Mouse (Mus musculus): ENCODE data around the gene Eaf1. TPM values are rescaled to one million over a fixed set of nuclear protein-coding genes. Genes with fewer than 3 reads are reported as not detected.
"Not testable (repeated sequence)": the region's sequence is repeated elsewhere in the genome, so short reads cannot be mapped to it uniquely, and the experiment has no call there.

Gene Eaf1
- 10.3 and 11.4 TPM in 2 replicates for polyA plus RNA-seq (2015; fragmentation: Nextera tagmentation; extraction: Ambion mirVana)

DNA sequence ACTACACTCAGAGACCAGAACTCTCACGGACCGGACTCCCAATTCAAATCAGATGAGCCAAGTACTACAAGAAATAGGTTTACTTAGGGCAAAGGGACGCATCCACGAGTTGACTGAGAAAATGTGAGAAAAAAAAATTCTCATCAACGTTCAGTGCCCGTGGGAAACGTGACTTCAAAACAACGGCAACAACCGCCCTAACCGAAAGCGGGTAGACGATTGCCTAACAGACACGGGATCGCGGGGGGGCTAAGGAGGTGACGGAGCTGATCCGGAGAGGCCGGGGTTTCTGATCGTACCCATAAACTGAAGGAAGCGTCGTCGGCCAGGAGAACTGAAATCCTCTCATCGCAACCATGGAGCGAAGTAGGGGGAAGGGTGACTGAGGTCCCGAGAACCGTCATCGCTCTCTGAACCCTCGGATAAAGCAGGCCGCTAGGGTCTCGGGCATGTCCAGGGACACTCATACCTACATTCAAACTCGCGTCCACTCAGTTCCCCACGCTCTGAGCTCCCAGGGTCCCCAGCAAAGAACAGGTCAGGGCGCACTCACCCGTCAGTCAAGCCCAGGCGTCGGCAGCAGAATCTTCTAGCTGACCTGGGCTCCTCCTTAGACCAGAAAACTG lies at the start of gene Eaf1:
TSS of gene Eaf1 (plus strand) at position 51 of the 626 bp plus-strand sequence.
- H3K4me3 ChIP-seq (replicated peaks; ENCODE audit: low read length): peak within 1 kb of the TSS; percentile 72
- H3K36me3 ChIP-seq (ENCODE audit: control insufficient read depth, insufficient read depth): peaks cover 8% of the 10 kb centered on the region
- ATAC-seq: 0 out of 2 replicates have a peak, but pooled peaks have one; percentile 4
- H3K27me3 ChIP-seq (replicated peaks; ENCODE audit: control insufficient read depth, insufficient read depth, low read length): no peaks in the 10 kb centered on the region
- 2% methylated on average over 37 of the region's 37 CpGs for WGBS
- peak within 1 kb of the TSS; percentile 95 for H3K4me2 ChIP-seq (ENCODE audit: low read length)
- peak within 1 kb of the TSS; percentile 94 for H3K9ac ChIP-seq (replicated peaks; ENCODE audit: low read depth, low read length)
- H3K4me1 ChIP-seq (replicated peaks; ENCODE audit: control insufficient read depth, insufficient read depth, low read length): peaks cover 30% of the 10 kb centered on the region
- H3K9me3 ChIP-seq (ENCODE audit: control insufficient read depth, low read length): no peaks in the 10 kb centered on the region
- H3K27ac ChIP-seq (ENCODE audit: low read length): peak within 1 kb of the TSS; percentile 92

- WGBS: 76% methylated on average over 5 of the region's 5 CpGs
- Histone ChIP-seq H3K27me3 (replicated peaks; ENCODE audit: control insufficient read depth, insufficient read depth, low read length) (no peaks in the 10 kb centered on the region), H3K4me1 (replicated peaks; ENCODE audit: control insufficient read depth, insufficient read depth, low read length) (no peaks in the 10 kb centered on the region), H3K4me3 (replicated peaks; ENCODE audit: low read length) (no peak overlapping the region), H3K9ac (replicated peaks; ENCODE audit: low read depth, low read length) (no peak overlapping the region), H3K27ac (ENCODE audit: low read length) (no peak overlapping the region), H3K36me3 (ENCODE audit: control insufficient read depth, insufficient read depth) (no peaks in the 10 kb centered on the region), H3K9me3 (ENCODE audit: control insufficient read depth, low read length) (no peaks in the 10 kb centered on the region), H3K4me2 (ENCODE audit: low read length) (no peak overlapping the region)
- no peak for ATAC-seq
These were observed 45.2 kb upstream of the Eaf1 start for GRCm38 (mm10) chr14:31448994-31449393.

DNA sequence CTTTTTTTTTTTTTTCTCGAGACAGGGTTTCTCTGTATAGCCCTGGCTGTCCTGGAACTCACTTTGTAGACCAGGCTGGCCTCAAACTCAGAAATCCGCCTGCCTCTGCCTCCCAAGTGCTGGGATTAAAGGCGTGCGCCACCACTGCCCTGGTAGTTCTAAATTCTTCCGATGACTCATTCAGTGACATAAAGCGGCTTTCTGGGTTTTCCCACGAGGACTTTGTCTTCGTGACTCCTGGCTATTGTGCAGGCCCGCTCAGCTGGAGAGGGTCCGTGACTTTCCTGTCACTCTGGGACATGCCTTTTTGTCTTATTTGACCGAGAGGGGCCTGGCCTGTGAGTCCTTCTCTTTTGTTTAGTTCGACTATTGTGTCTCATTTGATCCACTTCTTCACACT lies 40.3 kb upstream of the Eaf1 start:
- not testable (repeated sequence) for ATAC-seq; H3K4me3 ChIP-seq (replicated peaks; ENCODE audit: low read length); H3K9ac ChIP-seq (replicated peaks; ENCODE audit: low read depth, low read length); H3K36me3 ChIP-seq (ENCODE audit: control insufficient read depth, insufficient read depth); H3K9me3 ChIP-seq (ENCODE audit: control insufficient read depth, low read length); H3K27me3 ChIP-seq (replicated peaks; ENCODE audit: control insufficient read depth, insufficient read depth, low read length); H3K27ac ChIP-seq (ENCODE audit: low read length); H3K4me2 ChIP-seq (ENCODE audit: low read length); H3K4me1 ChIP-seq (replicated peaks; ENCODE audit: control insufficient read depth, insufficient read depth, low read length)
- 71% methylated on average over 11 of the region's 12 CpGs for WGBS

- H3K27ac ChIP-seq (ENCODE audit: low read length): no peak overlapping the region
- H3K4me1 ChIP-seq (replicated peaks; ENCODE audit: control insufficient read depth, insufficient read depth, low read length): 0 out of 2 replicates have a peak, but pooled peaks cover 4% of the 10 kb centered on the region
- no peak overlapping the region for H3K4me3 ChIP-seq (replicated peaks; ENCODE audit: low read length)
- H3K9ac ChIP-seq (replicated peaks; ENCODE audit: low read depth, low read length): no peak overlapping the region
- no peak overlapping the region for H3K4me2 ChIP-seq (ENCODE audit: low read length)
- H3K27me3 ChIP-seq (replicated peaks; ENCODE audit: control insufficient read depth, insufficient read depth, low read length): no peaks in the 10 kb centered on the region
- no peak for ATAC-seq
- H3K9me3 ChIP-seq (ENCODE audit: control insufficient read depth, low read length): no peaks in the 10 kb centered on the region
- 88% methylated on average over 8 of the region's 8 CpGs for WGBS
- no peaks in the 10 kb centered on the region for H3K36me3 ChIP-seq (ENCODE audit: control insufficient read depth, insufficient read depth)
These were observed 39.2 kb upstream of the Eaf1 start for GRCm38 (mm10) chr14:31454849-31455566.

DNA sequence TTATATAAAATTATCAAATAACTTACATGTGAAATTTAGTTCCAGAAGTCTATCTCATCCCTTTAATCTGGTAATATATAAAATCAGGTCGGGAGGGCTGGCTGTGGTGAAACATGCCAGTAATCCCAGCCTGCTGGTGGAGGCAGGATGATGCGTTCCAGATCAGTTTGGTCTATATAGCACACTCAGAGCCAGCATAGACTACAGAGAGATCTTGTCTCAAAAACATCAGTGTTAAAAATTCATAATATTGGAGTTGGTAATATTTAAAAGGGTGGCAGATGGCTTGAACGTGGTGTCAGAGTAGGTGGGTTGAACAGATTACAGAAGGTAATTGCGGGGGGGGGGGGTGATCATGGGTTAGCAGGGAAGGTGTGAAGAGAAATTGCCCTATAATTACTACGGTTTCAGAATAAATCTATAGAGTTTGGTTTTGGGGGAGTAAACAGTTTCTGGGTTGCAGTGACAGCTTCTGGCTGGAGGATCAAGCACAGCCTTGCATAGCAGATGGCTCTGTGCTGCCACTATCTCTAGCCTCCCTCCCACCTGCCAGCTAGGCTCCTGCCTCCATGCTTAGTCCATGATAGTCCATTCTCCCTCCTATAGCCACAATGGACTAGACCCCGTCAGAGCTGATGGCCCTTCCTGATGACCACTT lies 38.0 kb upstream of the Eaf1 start:
- Histone ChIP-seq H3K9me3 (ENCODE audit: control insufficient read depth, low read length) (no peaks in the 10 kb centered on the region), H3K4me1 (replicated peaks; ENCODE audit: control insufficient read depth, insufficient read depth, low read length) (0 out of 2 replicates have a peak, but pooled peaks cover 4% of the 10 kb centered on the region), H3K9ac (replicated peaks; ENCODE audit: low read depth, low read length) (no peak overlapping the region), H3K36me3 (ENCODE audit: control insufficient read depth, insufficient read depth) (no peaks in the 10 kb centered on the region), H3K4me2 (ENCODE audit: low read length) (no peak overlapping the region), H3K27me3 (replicated peaks; ENCODE audit: control insufficient read depth, insufficient read depth, low read length) (no peaks in the 10 kb centered on the region), H3K27ac (ENCODE audit: low read length) (no peak overlapping the region), H3K4me3 (replicated peaks; ENCODE audit: low read length) (no peak overlapping the region)
- WGBS: 65% methylated on average over 6 of the region's 6 CpGs
- peak; percentile 70 for ATAC-seq

- H3K9me3 ChIP-seq (ENCODE audit: control insufficient read depth, low read length): no peaks in the 10 kb centered on the region
- no peak overlapping the region for H3K27ac ChIP-seq (ENCODE audit: low read length)
- H3K4me3 ChIP-seq (replicated peaks; ENCODE audit: low read length): no peak overlapping the region
- H3K9ac ChIP-seq (replicated peaks; ENCODE audit: low read depth, low read length): no peak overlapping the region
- ATAC-seq: no peak
- no peak overlapping the region for H3K4me2 ChIP-seq (ENCODE audit: low read length)
- H3K36me3 ChIP-seq (ENCODE audit: control insufficient read depth, insufficient read depth): no peaks in the 10 kb centered on the region
- H3K27me3 ChIP-seq (replicated peaks; ENCODE audit: control insufficient read depth, insufficient read depth, low read length): no peaks in the 10 kb centered on the region
- H3K4me1 ChIP-seq (replicated peaks; ENCODE audit: control insufficient read depth, insufficient read depth, low read length): 0 out of 2 replicates have a peak, but pooled peaks cover 4% of the 10 kb centered on the region
- 89% methylated on average over 12 of the region's 12 CpGs for WGBS
These were observed 36.2 kb upstream of the Eaf1 start for GRCm38 (mm10) chr14:31458006-31458405.

DNA sequence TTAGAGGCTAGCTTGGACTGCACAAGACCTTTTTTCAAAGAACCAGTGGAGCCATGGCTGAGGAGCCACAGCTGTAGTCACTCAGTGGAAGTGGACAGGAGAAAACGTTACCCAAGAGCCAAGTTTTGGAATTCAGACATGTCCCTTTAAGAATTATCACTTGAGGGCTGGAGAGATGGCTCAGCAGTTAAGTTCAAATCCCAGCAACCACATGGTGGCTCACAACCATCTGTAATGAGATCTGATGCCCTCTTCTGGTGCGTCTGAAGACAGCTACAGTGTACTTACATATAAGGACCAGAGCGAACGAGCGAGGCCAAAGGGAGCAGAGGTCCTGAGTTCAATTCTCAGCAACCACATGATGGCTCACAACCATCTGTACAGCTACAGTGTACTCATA lies 32.0 kb upstream of the Eaf1 start:
- not testable (repeated sequence) for H3K36me3 ChIP-seq (ENCODE audit: control insufficient read depth, insufficient read depth); H3K4me2 ChIP-seq (ENCODE audit: low read length); H3K9me3 ChIP-seq (ENCODE audit: control insufficient read depth, low read length); H3K27ac ChIP-seq (ENCODE audit: low read length); H3K27me3 ChIP-seq (replicated peaks; ENCODE audit: control insufficient read depth, insufficient read depth, low read length); ATAC-seq; H3K4me1 ChIP-seq (replicated peaks; ENCODE audit: control insufficient read depth, insufficient read depth, low read length); H3K9ac ChIP-seq (replicated peaks; ENCODE audit: low read depth, low read length); H3K4me3 ChIP-seq (replicated peaks; ENCODE audit: low read length)
- WGBS: 65% methylated on average over 5 of the region's 5 CpGs

GRCm38 (mm10) chr14:31462886-31463285 lies 31.3 kb upstream of the Eaf1 start:
- H3K9ac ChIP-seq (replicated peaks; ENCODE audit: low read depth, low read length): no peak overlapping the region
- no peak for ATAC-seq
- WGBS: 71% methylated on average over 6 of the region's 6 CpGs
- H3K4me2 ChIP-seq (ENCODE audit: low read length): no peak overlapping the region
- no peaks in the 10 kb centered on the region for H3K36me3 ChIP-seq (ENCODE audit: control insufficient read depth, insufficient read depth)
- H3K27me3 ChIP-seq (replicated peaks; ENCODE audit: control insufficient read depth, insufficient read depth, low read length): no peaks in the 10 kb centered on the region
- H3K4me1 ChIP-seq (replicated peaks; ENCODE audit: control insufficient read depth, insufficient read depth, low read length): no peaks in the 10 kb centered on the region
- no peaks in the 10 kb centered on the region for H3K9me3 ChIP-seq (ENCODE audit: control insufficient read depth, low read length)
- H3K4me3 ChIP-seq (replicated peaks; ENCODE audit: low read length): no peak overlapping the region
- H3K27ac ChIP-seq (ENCODE audit: low read length): no peak overlapping the region

DNA sequence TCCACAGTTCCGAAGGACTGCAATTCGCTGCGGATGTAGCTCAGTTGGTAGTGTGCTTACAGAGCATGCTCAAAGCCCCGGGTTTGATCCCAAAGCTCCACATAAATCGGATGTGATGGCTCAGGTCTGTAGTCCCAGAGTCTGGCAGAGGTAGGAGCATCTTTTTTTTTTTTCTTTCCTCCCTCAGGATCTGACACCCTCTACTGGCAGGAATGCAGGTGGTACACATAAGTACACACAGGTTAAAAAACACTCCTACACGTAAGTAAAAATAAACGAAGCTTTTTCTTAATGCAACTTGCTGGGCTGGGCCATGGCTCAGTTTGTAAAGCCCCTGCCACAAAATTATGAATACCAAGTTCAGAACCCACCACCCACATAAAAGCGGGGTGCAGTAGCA lies 30.0 kb upstream of the Eaf1 start:
- no peak overlapping the region for H3K27ac ChIP-seq (ENCODE audit: low read length)
- no peaks in the 10 kb centered on the region for H3K27me3 ChIP-seq (replicated peaks; ENCODE audit: control insufficient read depth, insufficient read depth, low read length)
- H3K4me2 ChIP-seq (ENCODE audit: low read length): no peak overlapping the region
- H3K9me3 ChIP-seq (ENCODE audit: control insufficient read depth, low read length): no peaks in the 10 kb centered on the region
- no peak overlapping the region for H3K9ac ChIP-seq (replicated peaks; ENCODE audit: low read depth, low read length)
- H3K4me1 ChIP-seq (replicated peaks; ENCODE audit: control insufficient read depth, insufficient read depth, low read length): no peaks in the 10 kb centered on the region
- H3K4me3 ChIP-seq (replicated peaks; ENCODE audit: low read length): no peak overlapping the region
- no peak for ATAC-seq
- no peaks in the 10 kb centered on the region for H3K36me3 ChIP-seq (ENCODE audit: control insufficient read depth, insufficient read depth)
- WGBS: 54% methylated on average over 8 of the region's 8 CpGs

Measured in forebrain, embryonic 16.5 days (tissue).